Mouse (Mus musculus) lung, embryonic 15.5 days (tissue): ENCODE results near the gene Gtf3c5. TPM values are rescaled to one million over a fixed set of nuclear protein-coding genes. Genes with fewer than 3 reads are reported as not detected.

Source experiments
- ATAC-seq: fragments of 200-750 bp; cut with Nextera tagmentation; 2 replicates; pipeline ENCODE4 v1.8.0; 2017; ENCODE audit warnings: moderate number of reproducible peaks, borderline replicate concordance; ENCODE audit not compliant: low FRiP score, low TSS enrichment; ENCODE audit errors: extremely low read depth
- H3K27ac ChIP-seq: fragments of 300-500 bp; sonication (generic); 2 replicates; pipeline ENCODE4 v1.5.1; 2015; ENCODE audit warnings: moderate library complexity, mild to moderate bottlenecking, inconsistent platforms
- H3K27me3 ChIP-seq: fragments of 300-500 bp; sonication (generic); 2 replicates; pipeline ENCODE4 v1.6.1; 2015; ENCODE audit warnings: inconsistent platforms
- H3K36me3 ChIP-seq: fragments of 300-500 bp; sonication (generic); 2 replicates; pipeline ENCODE4 v1.6.1; 2015; ENCODE audit warnings: inconsistent platforms
- H3K4me1 ChIP-seq: fragments of 300-500 bp; sonication (generic); 2 replicates; pipeline ENCODE4 v1.6.1; 2015; ENCODE audit warnings: inconsistent platforms
- H3K4me2 ChIP-seq: fragments of 300-500 bp; sonication (generic); 2 replicates; pipeline ENCODE4 v1.6.1; 2015; ENCODE audit warnings: inconsistent platforms, mild to moderate bottlenecking, moderate library complexity
- H3K4me3 ChIP-seq: fragments of 300-500 bp; sonication (generic); 2 replicates; pipeline ENCODE4 v1.5.1; 2015; ENCODE audit warnings: mild to moderate bottlenecking, inconsistent platforms
- H3K9ac ChIP-seq: fragments of 300-500 bp; sonication (generic); 2 replicates; pipeline ENCODE4 v1.6.1; 2015; ENCODE audit warnings: inconsistent platforms
- H3K9me3 ChIP-seq: fragments of 300-500 bp; sonication (generic); 2 replicates; pipeline ENCODE4 v1.6.1; 2016; ENCODE audit warnings: inconsistent platforms
- WGBS: fragments of 180-500 bp; shearing (Covaris S2); methylation state at CpG from one replicate; pipeline ENCODE4 v1.1.7; 2015; 5-methylcytosine and 5-hydroxymethylcytosine counted together
- polyA plus RNA-seq: library from polyadenylated mRNA; unstranded; fragments of >200 nt; fragmentation: Nextera tagmentation; extraction: Ambion mirVana; gene quantifications from 2 replicates; pipeline ENCODE4 v1.2.1, GENCODE M21; 2015

Gene Gtf3c5
- polyA plus RNA-seq, 1 experiment from 2014 or later = 46.7 TPM

DNA sequence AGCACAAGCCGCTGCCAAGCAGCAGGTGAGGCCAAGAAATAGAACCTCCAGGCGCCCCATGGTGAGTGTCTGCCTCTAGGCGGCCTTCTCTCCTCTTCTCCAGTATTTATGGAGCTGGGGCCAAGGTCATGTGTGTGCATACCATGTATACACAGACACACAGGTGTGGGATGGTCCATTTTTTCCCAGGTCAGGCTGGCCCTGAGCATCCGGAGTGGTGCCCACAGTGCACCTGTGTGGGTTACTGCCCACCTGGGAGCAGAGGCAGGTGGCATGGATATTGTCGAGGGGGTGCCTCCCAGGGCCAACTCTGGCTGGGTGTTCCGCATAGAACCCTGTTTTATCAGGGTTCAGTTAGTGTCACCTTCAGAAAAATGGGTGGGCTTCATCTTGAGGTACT, 20.2 kb downstream of the Gtf3c5 start, which contains the start of gene Cel:
Cel (minus strand) TSS at position 101 of the 400 bp plus-strand sequence.
- no peak within 1 kb of the TSS for H3K4me3 ChIP-seq
- no peak for ATAC-seq
- H3K4me2 ChIP-seq = no peak within 1 kb of the TSS
- H3K9me3 ChIP-seq = no peaks in the 10 kb centered on the region
- peaks cover 26% of the 10 kb centered on the region for H3K36me3 ChIP-seq
- H3K27ac ChIP-seq = no peak within 1 kb of the TSS
- H3K9ac ChIP-seq = no peak within 1 kb of the TSS
- no peaks in the 10 kb centered on the region for H3K27me3 ChIP-seq
- no peaks in the 10 kb centered on the region for H3K4me1 ChIP-seq
- WGBS = 58% methylated on average over 6 of the region's 6 CpGs

DNA sequence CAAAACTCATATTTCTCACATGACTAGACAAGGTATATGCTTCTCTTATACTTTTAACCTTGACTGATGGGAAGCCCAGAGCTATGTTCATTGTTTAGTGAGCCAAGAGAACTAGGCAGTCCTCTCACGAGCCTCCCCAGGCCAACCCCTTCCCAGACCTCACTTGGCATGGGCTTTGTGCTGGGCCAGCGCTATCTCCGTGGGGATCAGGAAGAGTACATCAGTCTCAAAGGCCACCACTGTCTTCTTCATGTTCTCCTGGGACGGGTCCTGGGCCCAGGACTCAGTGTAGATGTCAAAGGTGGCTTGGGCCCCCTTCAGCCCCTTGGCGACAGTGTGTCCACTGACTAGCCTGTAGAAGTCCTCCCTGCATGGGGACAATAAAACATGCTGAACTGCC, 26.1 kb downstream of the Gtf3c5 start:
- no peak overlapping the region for H3K4me2 ChIP-seq
- H3K27me3 ChIP-seq = no peaks in the 10 kb centered on the region
- WGBS = 77% methylated on average over 5 of the region's 5 CpGs
- ATAC-seq = no peak
- no peak overlapping the region for H3K27ac ChIP-seq
- no peak overlapping the region for H3K9ac ChIP-seq
- no peak overlapping the region for H3K4me3 ChIP-seq
- H3K36me3 ChIP-seq = peaks cover 12% of the 10 kb centered on the region; the same call in 1 of the 2 replicates
- H3K9me3 ChIP-seq = no peaks in the 10 kb centered on the region
- no peaks in the 10 kb centered on the region for H3K4me1 ChIP-seq

DNA sequence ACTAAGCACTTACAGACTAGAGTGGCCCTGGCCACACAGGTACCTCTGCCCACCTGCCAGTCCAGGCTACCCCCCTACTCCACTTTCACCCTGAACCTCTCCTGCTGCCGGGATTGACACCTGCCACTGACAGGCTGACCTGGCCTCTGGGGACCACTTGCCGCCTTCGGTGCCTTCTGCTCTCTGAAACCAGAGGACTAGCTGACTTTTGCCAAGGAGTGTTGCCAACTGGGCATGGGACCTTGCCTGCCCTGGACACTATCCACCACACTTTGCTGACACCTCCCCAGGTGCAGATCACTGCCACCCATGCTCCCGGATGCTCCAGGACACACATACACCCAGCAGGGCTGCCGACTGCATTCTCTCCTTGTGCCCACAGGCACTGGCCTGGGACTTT, 31.2 kb downstream of the Gtf3c5 start:
- Histone ChIP-seq H3K36me3 (peaks cover 55% of the 10 kb centered on the region), H3K27me3 (no peaks in the 10 kb centered on the region), H3K9me3 (no peaks in the 10 kb centered on the region), H3K27ac (no peak overlapping the region), H3K4me2 (no peak overlapping the region), H3K4me1 (no peaks in the 10 kb centered on the region), H3K4me3 (no peak overlapping the region), H3K9ac (no peak overlapping the region)
- ATAC-seq = no peak
- 91% methylated on average over 5 of the region's 5 CpGs for WGBS

DNA sequence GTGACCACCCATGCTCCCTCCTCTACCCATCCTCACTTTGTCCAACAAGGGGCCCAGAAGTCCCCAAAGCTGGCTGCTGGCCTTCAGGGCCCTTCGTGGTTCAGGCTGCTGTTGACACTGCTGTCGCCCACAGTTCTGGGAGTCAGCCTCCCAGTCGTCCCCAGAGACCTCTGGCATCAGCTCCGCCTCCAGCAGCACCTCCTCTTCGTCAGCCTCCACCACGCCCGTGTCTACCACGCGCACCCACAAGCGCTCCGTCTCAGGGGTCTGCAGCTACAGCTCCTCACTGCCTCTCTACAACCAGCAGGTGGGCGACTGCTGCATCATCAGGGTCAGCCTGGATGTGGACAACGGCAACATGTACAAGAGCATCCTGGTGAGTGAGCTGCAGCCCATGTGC, 34.4 kb downstream of the Gtf3c5 start:
- Histone ChIP-seq H3K9ac (no peak overlapping the region), H3K27me3 (no peaks in the 10 kb centered on the region), H3K27ac (no peak overlapping the region), H3K4me1 (no peaks in the 10 kb centered on the region), H3K4me3 (no peak overlapping the region), H3K9me3 (no peaks in the 10 kb centered on the region), H3K36me3 (peaks cover 76% of the 10 kb centered on the region), H3K4me2 (no peak overlapping the region)
- 87% methylated on average over 13 of the region's 13 CpGs for WGBS
- ATAC-seq = no peak

DNA sequence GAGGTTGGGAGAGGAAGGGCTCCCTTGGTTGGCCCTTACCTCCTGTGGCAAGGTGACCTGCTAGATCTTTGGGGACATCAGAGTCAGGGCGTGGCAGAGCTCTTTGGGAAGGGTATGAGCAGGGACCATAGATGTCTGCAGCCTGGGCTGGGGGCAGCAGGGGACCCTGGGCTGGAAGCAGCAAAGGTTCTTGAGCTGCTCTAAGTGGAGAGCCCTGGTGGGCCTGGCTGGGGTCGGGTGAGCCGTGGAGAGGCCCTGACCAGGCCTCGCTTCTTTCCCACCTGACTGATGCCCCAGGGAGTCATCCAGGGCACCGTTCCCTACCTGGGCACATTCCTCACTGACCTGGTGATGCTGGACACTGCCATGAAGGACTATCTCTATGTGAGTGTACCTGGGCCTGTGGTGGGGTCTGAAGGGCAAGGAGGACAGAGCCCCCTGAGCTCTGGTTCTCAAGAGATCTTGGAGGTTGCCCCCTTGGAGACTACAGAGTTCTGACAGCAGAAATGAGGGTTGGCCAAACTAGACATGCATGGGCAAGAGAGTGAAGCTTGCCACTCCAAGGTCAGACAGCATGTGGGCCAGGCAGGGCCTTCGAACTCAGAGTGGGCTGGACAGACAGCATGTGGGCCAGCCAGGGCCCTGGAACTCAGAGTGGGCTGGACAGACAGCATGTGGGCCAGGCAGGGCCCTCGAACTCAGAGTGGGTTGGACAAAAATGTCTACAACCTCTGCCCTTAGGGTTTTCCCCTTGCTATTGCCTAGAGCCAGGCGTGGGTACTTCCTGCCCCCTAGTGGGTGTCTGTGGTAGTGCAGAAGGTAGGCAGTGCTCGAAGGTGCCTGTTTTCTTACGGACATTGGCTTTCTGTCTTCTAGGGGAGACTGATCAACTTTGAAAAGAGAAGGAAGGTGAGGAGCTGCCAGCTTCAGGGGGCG, 36.0 kb downstream of the Gtf3c5 start:
- no peak overlapping the region for H3K27ac ChIP-seq
- H3K9me3 ChIP-seq = no peaks in the 10 kb centered on the region
- peaks cover 79% of the 10 kb centered on the region for H3K36me3 ChIP-seq
- H3K27me3 ChIP-seq = no peaks in the 10 kb centered on the region
- no peak overlapping the region for H3K4me3 ChIP-seq
- H3K4me1 ChIP-seq = no peaks in the 10 kb centered on the region
- WGBS = 50% methylated on average over 11 of the region's 11 CpGs
- peak; percentile 51; the same call in 1 of the 2 replicates for ATAC-seq
- no peak overlapping the region for H3K4me2 ChIP-seq
- H3K9ac ChIP-seq = no peak overlapping the region

DNA sequence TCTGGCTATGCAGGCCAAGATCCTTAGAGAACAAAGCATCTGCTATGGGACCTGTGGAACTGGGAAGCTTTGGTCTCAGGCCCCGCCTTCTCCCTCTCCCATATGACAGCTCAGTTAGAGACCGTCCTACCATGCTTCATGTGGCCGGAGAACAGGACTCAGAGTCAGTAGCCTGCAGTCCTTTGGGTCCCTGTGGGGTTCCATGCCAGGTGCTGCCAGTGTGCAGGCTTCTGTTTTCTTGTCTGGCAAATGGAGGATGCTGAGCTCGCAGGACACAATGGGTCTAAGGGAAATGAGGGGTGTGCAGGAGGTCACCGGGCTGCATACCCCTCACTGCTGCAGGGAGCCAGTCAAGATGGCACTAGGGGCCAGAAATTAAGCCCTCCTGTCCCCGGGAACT, 37.0 kb downstream of the Gtf3c5 start:
- Histone ChIP-seq H3K4me1 (no peaks in the 10 kb centered on the region), H3K4me3 (no peak overlapping the region), H3K27me3 (no peaks in the 10 kb centered on the region), H3K4me2 (no peak overlapping the region), H3K36me3 (peaks cover 75% of the 10 kb centered on the region), H3K9ac (no peak overlapping the region), H3K9me3 (no peaks in the 10 kb centered on the region), H3K27ac (no peak overlapping the region)
- 74% methylated on average over 6 of the region's 6 CpGs for WGBS
- no peak for ATAC-seq

DNA sequence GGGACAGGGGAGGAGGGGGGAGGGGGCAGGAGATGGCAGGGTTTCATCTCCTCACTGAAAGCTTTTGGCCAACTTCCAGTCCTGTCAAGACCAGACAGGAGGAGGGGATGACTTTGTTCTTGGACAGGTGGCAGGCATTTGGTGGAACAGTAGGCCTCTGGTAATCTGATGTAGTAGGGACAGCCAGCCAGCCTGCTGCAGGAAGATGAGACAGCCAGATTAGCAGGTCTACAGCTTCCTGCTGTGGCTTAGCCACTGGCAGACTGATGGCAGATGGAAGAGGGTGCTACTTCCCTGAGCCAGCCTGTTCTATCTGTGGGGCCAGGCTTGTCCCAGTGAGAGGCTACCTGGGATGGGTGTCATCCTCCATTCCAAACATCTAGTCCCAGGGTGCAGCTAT, 37.6 kb downstream of the Gtf3c5 start:
- no peaks in the 10 kb centered on the region for H3K9me3 ChIP-seq
- peaks cover 69% of the 10 kb centered on the region for H3K36me3 ChIP-seq
- no peaks in the 10 kb centered on the region for H3K27me3 ChIP-seq
- no peak for ATAC-seq
- no peak overlapping the region for H3K9ac ChIP-seq
- H3K4me1 ChIP-seq = no peaks in the 10 kb centered on the region
- no peak overlapping the region for H3K4me2 ChIP-seq
- H3K27ac ChIP-seq = no peak overlapping the region
- H3K4me3 ChIP-seq = no peak overlapping the region

DNA sequence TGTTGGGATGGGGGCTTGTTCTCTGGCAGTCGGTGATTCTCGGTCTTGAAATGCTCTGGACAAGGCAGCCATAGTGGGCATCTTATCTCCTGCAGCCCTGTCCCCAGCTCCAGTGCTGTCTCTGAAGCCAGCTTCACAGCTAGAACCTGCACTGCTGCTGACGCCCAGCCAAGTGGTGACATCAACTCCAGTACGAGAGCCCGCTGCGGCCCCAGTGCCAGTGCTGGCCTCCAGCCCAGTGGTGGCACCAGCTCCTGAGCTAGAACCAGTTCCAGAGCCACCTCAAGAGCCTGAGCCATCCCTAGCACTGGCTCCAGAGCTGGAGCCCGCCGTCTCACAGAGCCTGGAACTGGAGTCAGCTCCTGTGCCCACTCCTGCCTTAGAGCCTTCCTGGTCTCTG, 39.7 kb downstream of the Gtf3c5 start:
- Histone ChIP-seq H3K36me3 (peaks cover 48% of the 10 kb centered on the region), H3K4me1 (peaks cover 15% of the 10 kb centered on the region), H3K4me2 (no peak overlapping the region), H3K4me3 (no peak overlapping the region), H3K9ac (no peak overlapping the region), H3K9me3 (no peaks in the 10 kb centered on the region), H3K27me3 (no peaks in the 10 kb centered on the region), H3K27ac (no peak overlapping the region)
- no peak for ATAC-seq
- WGBS = 89% methylated on average over 8 of the region's 8 CpGs

DNA sequence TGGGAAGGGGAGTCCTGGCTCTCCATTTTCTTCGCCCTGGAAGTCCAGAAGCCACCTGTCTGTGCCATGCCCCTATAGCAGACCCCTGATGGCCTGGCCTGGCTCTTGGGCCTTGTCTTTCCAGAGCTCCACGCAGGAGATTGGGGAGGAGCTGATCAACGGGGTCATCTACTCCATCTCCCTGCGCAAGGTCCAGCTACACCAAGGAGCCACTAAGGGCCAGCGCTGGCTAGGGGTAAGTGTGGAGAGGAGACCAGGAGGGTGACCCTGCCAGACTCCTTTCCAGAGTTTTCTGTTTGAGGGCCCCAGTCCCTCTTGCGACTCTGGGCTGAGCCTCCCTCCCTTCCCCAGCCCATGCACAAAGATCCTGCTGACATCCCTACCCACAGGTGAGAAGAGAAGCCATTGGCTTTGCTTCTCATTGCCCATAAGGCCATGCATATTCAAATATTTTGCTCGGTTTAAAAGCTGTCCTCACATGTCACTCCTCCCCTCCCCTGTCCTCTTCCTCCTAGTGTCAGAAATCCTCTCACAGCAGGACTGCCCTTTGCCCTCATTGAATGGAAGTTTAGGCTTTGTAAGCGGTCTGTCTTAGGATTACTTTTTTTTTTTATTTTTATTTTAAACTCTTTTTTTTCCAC, 42.8 kb downstream of the Gtf3c5 start:
- ATAC-seq = no peak
- H3K27ac ChIP-seq = no peak overlapping the region
- no peaks in the 10 kb centered on the region for H3K9me3 ChIP-seq
- no peak overlapping the region for H3K4me3 ChIP-seq
- peaks cover 46% of the 10 kb centered on the region for H3K4me1 ChIP-seq
- H3K36me3 ChIP-seq = peaks cover 33% of the 10 kb centered on the region
- no peak overlapping the region for H3K9ac ChIP-seq
- 73% methylated on average over 8 of the region's 8 CpGs for WGBS
- H3K27me3 ChIP-seq = no peaks in the 10 kb centered on the region
- no peak overlapping the region for H3K4me2 ChIP-seq

DNA sequence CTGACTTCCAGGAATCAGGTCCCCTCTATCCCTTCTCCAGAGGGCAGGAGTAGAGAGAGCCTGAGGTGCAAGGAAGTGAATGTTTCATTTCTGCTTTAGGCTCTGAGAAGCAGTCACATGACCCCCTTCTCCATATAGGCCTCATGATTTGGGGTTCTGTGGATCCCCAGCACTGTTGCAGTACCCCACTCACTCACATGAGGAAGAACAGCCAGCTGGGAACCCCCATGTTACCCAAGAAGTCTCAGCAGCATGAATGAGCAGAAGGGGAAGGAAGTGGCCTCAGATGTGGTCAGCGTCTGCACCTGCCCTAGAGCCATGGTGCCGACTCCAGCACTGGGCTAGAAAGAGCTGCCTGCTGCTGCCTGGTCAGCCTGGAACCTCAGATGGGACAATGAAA, 43.6 kb downstream of the Gtf3c5 start:
- Histone ChIP-seq H3K4me1 (peaks cover 54% of the 10 kb centered on the region), H3K9me3 (no peaks in the 10 kb centered on the region), H3K9ac (0 out of 2 replicates have a peak overlapping the region, but pooled peaks have one; percentile 13), H3K4me2 (no peak overlapping the region), H3K27me3 (no peaks in the 10 kb centered on the region), H3K4me3 (no peak overlapping the region), H3K36me3 (peaks cover 25% of the 10 kb centered on the region), H3K27ac (peak overlapping the region; percentile 76; the same call in 1 of the 2 replicates)
- ATAC-seq = no peak
- 75% methylated on average over 2 of the region's 2 CpGs for WGBS

DNA sequence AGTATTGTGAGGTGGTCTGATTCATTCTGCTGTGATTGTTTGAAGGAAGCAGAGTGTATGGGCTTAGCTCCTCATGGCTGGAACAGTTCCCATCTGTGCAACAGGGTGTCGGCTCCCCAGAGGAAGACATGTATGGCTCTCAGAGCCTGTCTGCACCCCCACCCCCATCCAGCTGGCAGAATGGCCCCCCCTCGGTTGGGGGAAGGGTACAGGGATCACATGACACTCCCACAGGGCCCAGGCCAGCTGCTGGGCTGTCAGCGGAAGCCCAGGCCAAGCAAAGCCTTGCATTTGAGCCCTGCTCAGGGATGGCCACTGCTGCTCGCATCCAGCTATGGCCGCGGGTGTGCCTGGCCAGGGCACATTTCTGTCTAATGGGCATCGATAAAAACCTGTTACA, 44.3 kb downstream of the Gtf3c5 start:
- peak; percentile 62; the same call in 1 of the 2 replicates for ATAC-seq
- peaks cover 61% of the 10 kb centered on the region for H3K4me1 ChIP-seq
- no peak overlapping the region for H3K9ac ChIP-seq

DNA sequence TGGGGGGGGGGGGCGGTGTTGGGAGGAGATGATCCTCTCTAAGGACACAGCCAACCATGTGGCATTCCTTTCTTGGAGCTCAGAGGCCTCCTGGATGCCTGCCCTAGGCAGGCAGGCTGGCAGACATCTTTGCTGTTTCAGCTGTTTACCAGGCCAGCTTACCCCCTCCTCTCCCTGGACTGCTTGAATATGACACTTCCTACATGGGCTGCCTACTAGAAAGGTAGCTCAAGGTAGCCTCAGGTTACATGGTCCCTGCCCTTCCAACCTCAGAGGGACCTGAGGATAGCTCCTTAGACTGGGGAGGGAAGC, 44.8 kb downstream of the Gtf3c5 start:
- no peak overlapping the region for H3K4me3 ChIP-seq
- H3K36me3 ChIP-seq = peaks cover 15% of the 10 kb centered on the region
- no peaks in the 10 kb centered on the region for H3K9me3 ChIP-seq
- no peak overlapping the region for H3K9ac ChIP-seq
- whole genome bisulfite sequencing = 80% methylated on average over 1 of the region's 1 CpGs
- peaks cover 65% of the 10 kb centered on the region for H3K4me1 ChIP-seq
- ATAC-seq = no peak
- no peaks in the 10 kb centered on the region for H3K27me3 ChIP-seq
- no peak overlapping the region for H3K4me2 ChIP-seq
- peak overlapping the region; percentile 76 for H3K27ac ChIP-seq

More for the DNA sequence above, 44.3 kb downstream of the Gtf3c5 start:
- H3K4me2 ChIP-seq = no peak overlapping the region
- no peaks in the 10 kb centered on the region for H3K27me3 ChIP-seq
- no peaks in the 10 kb centered on the region for H3K9me3 ChIP-seq
- peaks cover 20% of the 10 kb centered on the region for H3K36me3 ChIP-seq
- WGBS = 32% methylated on average over 7 of the region's 7 CpGs
- H3K27ac ChIP-seq = peak overlapping the region; percentile 76
- H3K4me3 ChIP-seq = no peak overlapping the region
